Mouse (Mus musculus) cortical plate, adult 2 months (tissue): ENCODE results near the gene AL731706.2.

Experiments
- CTCF ChIP-seq: fragments of 200-500 bp; IDR thresholded peaks from 2 replicates; pipeline ENCODE4 v1.5.1; 2011; ENCODE audit warnings: mild to moderate bottlenecking, control low read depth, low read length; ENCODE audit not compliant: insufficient read depth; ENCODE audit errors: extremely low read depth
- POLR2A ChIP-seq: fragments of 200-500 bp; IDR thresholded peaks from 2 replicates; pipeline ENCODE4 v1.6.1; 2011; ENCODE audit warnings: mild to moderate bottlenecking, low read length, control low read depth; ENCODE audit not compliant: insufficient read depth; ENCODE audit errors: extremely low read depth

DNA sequence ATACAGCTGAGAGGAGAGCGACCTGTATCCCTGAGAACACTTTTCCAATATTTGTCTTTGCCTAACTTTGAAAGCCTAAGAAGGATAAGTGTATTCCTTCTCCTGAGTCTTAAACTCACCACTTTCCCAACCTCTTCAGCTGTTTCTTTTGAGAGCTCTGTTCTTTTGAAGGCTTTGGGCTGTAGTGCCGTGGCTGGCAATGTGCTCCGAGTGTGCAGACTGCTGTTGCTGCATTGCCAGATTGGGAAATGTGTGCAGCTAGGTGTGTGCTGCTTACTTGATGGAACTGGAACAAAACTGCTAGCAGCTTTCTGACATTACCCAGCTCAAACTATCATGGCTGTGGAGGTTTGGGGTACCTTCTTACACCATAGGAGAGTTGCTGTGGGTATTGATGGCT, 27.5 kb upstream of the AL731706.2 start:
- TF ChIP-seq CTCF = no peak
- TF ChIP-seq POLR2A = no peak
